Mouse (Mus musculus): ENCODE data around the gene Fbln7. TPM values are rescaled to one million over a fixed set of nuclear protein-coding genes. Genes with fewer than 3 reads are reported as not detected.

The Fbln7 gene
- total RNA-seq, 2 experiments from 2014 or later = 10.3 to 10.5 TPM

Small RNAs within 50 kb of the gene (microRNA-seq; reads per million reads assigned to microRNA genes)
- 0 reads per million in 2 experiments for gene Gm22859

Other genes with a start within 250 kb of the Fbln7 start
- 10 to 100 TPM; 32.2 to 32.7 TPM for gene Anapc1, start 175.6 kb upstream of the Fbln7 start, total RNA-seq (2021)
- 1 to 10 TPM; 3.6 to 5.0 TPM for gene Mertk, start 164.0 kb upstream of the Fbln7 start, total RNA-seq (2021)
- 10 to 100 TPM; 13.0 to 13.3 TPM for gene Tmem87b, start 44.9 kb upstream of the Fbln7 start, total RNA-seq (2021)
- gene Zc3h8, start 81.1 kb downstream of the Fbln7 start, total RNA-seq (2021) = 1 to 10 TPM; 4.5 to 5.8 TPM
- 1 to 10 TPM; 4.6 to 6.8 TPM for gene Zc3h6, start 104.4 kb downstream of the Fbln7 start, total RNA-seq (2021)
- 10 to 100 TPM; 13.8 to 16.8 TPM for gene Gm10762, start 104.7 kb downstream of the Fbln7 start, total RNA-seq (2021)
- gene Vinac1, start 185.2 kb downstream of the Fbln7 start, total RNA-seq (2021) = under 1 TPM in 1 of 2 experiments, not detected in 1; 0.04 TPM
- gene Ttl, start 203.0 kb downstream of the Fbln7 start, total RNA-seq (2021) = 1 to 10 TPM; 5.6 to 7.3 TPM
- gene Polr1b, start 238.0 kb downstream of the Fbln7 start, total RNA-seq (2021) = 10 to 100 TPM in 1 of 2 experiments, 1 to 10 TPM in 1; 9.0 to 10.0 TPM

All from gastrocnemius, postnatal 14 days (tissue).